Mouse (Mus musculus) liver, embryonic 16.5 days (tissue): ENCODE results near the gene Frmpd4. TPM values are rescaled to one million over a fixed set of nuclear protein-coding genes. Genes with fewer than 3 reads are reported as not detected.

Experiments
- ATAC-seq: fragments of 200-750 bp; cut with Nextera tagmentation; 2 replicates; pipeline ENCODE4 v1.8.0; 2017; ENCODE audit warnings: low read depth, mild to moderate bottlenecking, moderate number of reproducible peaks, moderate library complexity
- H3K27ac ChIP-seq: fragments of 300-500 bp; sonication (generic); 2 replicates; pipeline ENCODE4 v1.5.1; 2014; ENCODE audit warnings: mild to moderate bottlenecking, low read length
- H3K27me3 ChIP-seq: fragments of 300-500 bp; sonication (generic); 2 replicates; pipeline ENCODE4 v1.6.1; 2014; ENCODE audit warnings: low read depth, low read length, mixed read lengths; ENCODE audit not compliant: control insufficient read depth, insufficient read depth
- H3K36me3 ChIP-seq: fragments of 300-500 bp; sonication (generic); 2 replicates; pipeline ENCODE4 v1.6.1; 2014; ENCODE audit warnings: mild to moderate bottlenecking; ENCODE audit not compliant: control insufficient read depth, insufficient read depth
- H3K4me1 ChIP-seq: fragments of 300-500 bp; sonication (generic); 2 replicates; pipeline ENCODE4 v1.6.1; 2014; ENCODE audit warnings: low read depth, low read length, mixed read lengths; ENCODE audit not compliant: control insufficient read depth
- H3K4me2 ChIP-seq: fragments of 300-500 bp; sonication (generic); 2 replicates; pipeline ENCODE4 v1.6.1; 2014; ENCODE audit warnings: low read depth, low read length, mixed read lengths
- H3K4me3 ChIP-seq: fragments of 300-500 bp; sonication (generic); 2 replicates; pipeline ENCODE4 v1.5.1; 2014; ENCODE audit warnings: low read depth, mild to moderate bottlenecking, low read length
- H3K9ac ChIP-seq: fragments of 300-500 bp; sonication (generic); 2 replicates; pipeline ENCODE4 v1.6.1; 2014; ENCODE audit warnings: low read depth, low read length
- H3K9me3 ChIP-seq: fragments of 300-500 bp; sonication (generic); replicated peaks from 2 replicates; pipeline ENCODE4 v1.6.1; 2016; ENCODE audit warnings: low read length; ENCODE audit not compliant: control insufficient read depth
- WGBS: fragments of 180-500 bp; shearing (Covaris S2); extraction: QIAGEN DNeasy Blood & Tissue Kit; methylation state at CpG from one replicate; pipeline ENCODE4 v1.1.7; 2014; ENCODE audit not compliant: insufficient replicate concordance; 5-methylcytosine and 5-hydroxymethylcytosine counted together
- polyA plus RNA-seq: library from polyadenylated mRNA; unstranded; fragments of >200 nt; fragmentation: Nextera tagmentation; extraction: Ambion mirVana; gene quantifications from 2 replicates; pipeline ENCODE4 v1.2.1, GENCODE M21; 2015

Gene Frmpd4
- polyA plus RNA-seq, 1 experiment from 2014 or later = not detected

DNA sequence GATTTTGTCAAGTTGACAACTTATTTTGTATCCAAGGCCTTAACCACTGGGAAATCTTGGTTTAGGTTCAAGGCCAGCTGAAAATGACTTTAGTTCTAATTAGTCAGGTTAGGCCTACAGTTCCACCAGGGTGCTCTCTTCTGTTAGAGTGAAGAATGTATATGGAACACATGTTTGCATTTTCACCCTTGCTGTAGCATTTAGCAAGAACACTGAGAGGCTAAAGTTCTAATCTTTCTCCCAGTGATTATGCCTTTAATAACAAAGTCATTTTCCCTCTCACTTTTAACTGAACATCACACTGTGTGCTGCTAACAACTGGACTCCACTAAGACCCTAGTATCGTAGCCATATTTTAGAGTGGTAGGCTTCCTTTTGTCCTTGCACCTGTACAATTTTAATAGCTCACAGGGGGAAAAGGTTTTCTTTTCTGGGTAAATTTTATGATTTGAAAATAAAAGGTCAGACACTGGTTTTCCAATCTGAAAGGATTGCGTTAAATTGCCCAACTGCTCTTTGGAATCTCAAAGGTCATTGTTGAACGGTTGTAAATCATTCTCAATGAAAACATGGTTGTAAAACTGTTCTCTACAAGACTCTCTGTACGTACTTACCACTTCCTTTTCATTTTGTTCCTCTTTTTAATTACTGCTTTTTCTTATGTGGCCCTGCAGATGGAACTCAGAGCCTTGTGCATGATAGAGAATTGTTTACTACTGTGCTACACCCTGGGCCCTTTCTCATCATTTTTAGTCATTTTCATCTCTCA lies 1093.4 kb downstream of the Frmpd4 start:
- Histone ChIP-seq H3K36me3 (no peaks in the 10 kb centered on the region), H3K9ac (no peak overlapping the region), H3K27ac (no peak overlapping the region), H3K4me3 (no peak overlapping the region), H3K27me3 (no peaks in the 10 kb centered on the region), H3K9me3 (no peaks in the 10 kb centered on the region), H3K4me1 (no peaks in the 10 kb centered on the region), H3K4me2 (no peak overlapping the region)
- no peak for ATAC-seq
- 33% methylated on average over 4 of the region's 4 CpGs for WGBS

DNA sequence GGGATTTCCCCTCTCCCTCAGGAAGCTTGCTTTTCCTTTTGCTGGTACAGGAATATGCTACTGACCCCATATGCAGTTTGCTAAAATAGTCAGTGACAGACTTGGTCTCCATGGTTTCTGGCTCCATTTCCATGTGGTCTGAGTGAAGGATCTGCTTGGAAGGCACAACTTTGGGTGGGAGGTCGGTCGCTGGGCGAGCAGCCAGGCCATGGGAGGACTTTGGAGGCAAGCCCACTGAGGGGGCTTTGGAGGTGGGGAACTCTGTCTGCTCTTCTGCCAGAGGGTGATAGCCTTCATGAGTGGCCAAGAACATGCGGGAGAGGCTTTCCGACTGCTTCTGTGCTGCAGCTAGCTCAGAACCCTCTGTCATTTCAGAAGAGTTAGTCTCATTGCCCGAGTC lies 1099.4 kb downstream of the Frmpd4 start:
- Histone ChIP-seq H3K9me3 (no peaks in the 10 kb centered on the region), H3K27me3 (no peaks in the 10 kb centered on the region), H3K4me2 (no peak overlapping the region), H3K4me3 (no peak overlapping the region), H3K9ac (no peak overlapping the region), H3K36me3 (no peaks in the 10 kb centered on the region), H3K27ac (no peak overlapping the region), H3K4me1 (no peaks in the 10 kb centered on the region)
- WGBS = 67% methylated on average over 6 of the region's 6 CpGs
- ATAC-seq = no peak

GRCm38 (mm10) chrX:167434883-167435282 lies 1142.1 kb downstream of the Frmpd4 start:
- no peak for ATAC-seq
- Histone ChIP-seq H3K27me3 (no peaks in the 10 kb centered on the region), H3K27ac (no peak overlapping the region), H3K4me1 (no peaks in the 10 kb centered on the region), H3K9me3 (no peaks in the 10 kb centered on the region), H3K4me3 (no peak overlapping the region), H3K9ac (no peak overlapping the region), H3K4me2 (no peak overlapping the region), H3K36me3 (no peaks in the 10 kb centered on the region)

GRCm38 (mm10) chrX:167433950-167434349 lies 1143.1 kb downstream of the Frmpd4 start:
- Histone ChIP-seq H3K4me2 (no peak overlapping the region), H3K36me3 (no peaks in the 10 kb centered on the region), H3K9ac (no peak overlapping the region), H3K9me3 (no peaks in the 10 kb centered on the region), H3K27ac (no peak overlapping the region), H3K27me3 (no peaks in the 10 kb centered on the region), H3K4me1 (no peaks in the 10 kb centered on the region), H3K4me3 (no peak overlapping the region)
- ATAC-seq = no peak
- 39% methylated on average over 2 of the region's 2 CpGs for WGBS

Other genes with a start within 250 kb of the Frmpd4 start
- gene Msl3, start 96.7 kb upstream of the Frmpd4 start, polyA plus RNA-seq = 14.6 and 16.0 TPM in 2 replicates
- 1.9 and 2.0 TPM in 2 replicates for gene Arhgap6, start 217.9 kb upstream of the Frmpd4 start, polyA plus RNA-seq